Mouse (Mus musculus): ENCODE measurements around the gene Abcg1.

Abcg1 gene

GRCm38 (mm10) chr17:31133776-31134175 lies 76.3 kb downstream of the Abcg1 start:
- no peak for DNase-seq

GRCm38 (mm10) chr17:31134913-31135312 lies 77.4 kb downstream of the Abcg1 start:
- DNase-seq: no peak

- DNase-seq: no peak
These were observed 78.8 kb downstream of the Abcg1 start for GRCm38 (mm10) chr17:31136291-31136690.

- DNase-seq: no peak
These were observed 79.3 kb downstream of the Abcg1 start for GRCm38 (mm10) chr17:31136821-31137220.

GRCm38 (mm10) chr17:31138398-31138797 lies 80.9 kb downstream of the Abcg1 start:
- peak; percentile 71 to 76 for DNase-seq

GRCm38 (mm10) chr17:31142116-31142515 lies 84.6 kb downstream of the Abcg1 start:
- no peak for DNase-seq

GRCm38 (mm10) chr17:31144040-31145037 lies 86.9 kb downstream of the Abcg1 start, which contains the start of gene Tff2:
Gene Tff2 (minus strand): TSS chr17:31144282.
- DNase-seq: no peak

GRCm38 (mm10) chr17:31145998-31146397 lies 88.5 kb downstream of the Abcg1 start:
- no peak for DNase-seq

GRCm38 (mm10) chr17:31152512-31152911 lies 95.0 kb downstream of the Abcg1 start:
- no peak for DNase-seq

GRCm38 (mm10) chr17:31152966-31153499 lies 95.6 kb downstream of the Abcg1 start:
- DNase-seq: no peak

- no peak for DNase-seq
These were observed 96.3 kb downstream of the Abcg1 start for GRCm38 (mm10) chr17:31153785-31154184.

GRCm38 (mm10) chr17:31157921-31158320 lies 100.4 kb downstream of the Abcg1 start:
- no peak for DNase-seq

- no peak for DNase-seq
These were observed 102.8 kb downstream of the Abcg1 start for GRCm38 (mm10) chr17:31160291-31160690.

GRCm38 (mm10) chr17:31162607-31163006 lies 105.1 kb downstream of the Abcg1 start:
- peak; percentile 13 to 32 for DNase-seq

- DNase-seq: no peak
These were observed 106.3 kb downstream of the Abcg1 start for GRCm38 (mm10) chr17:31163821-31164220.

- DNase-seq: no peak
These were observed 107.7 kb downstream of the Abcg1 start, which contains the start of gene Tff1 for GRCm38 (mm10) chr17:31165127-31165526. Gene Tff1 (minus strand): TSS chr17:31165277.

Data from B cell, adult 2 months (primary cell).